Mouse (Mus musculus) thymus, postnatal 25 days (tissue): ENCODE data around the gene Smap1.

ENCODE experiments used
- DNase-seq: peaks from one replicate; pipeline ENCODE4 v3.0.0; 2022

Smap1 gene

GRCm38 (mm10) chr1:23834246-23834645, 87.9 kb downstream of the Smap1 start:
- DNase-seq: no peak

GRCm38 (mm10) chr1:23826887-23827758, 95.0 kb downstream of the Smap1 start:
- DNase-seq: peak; percentile 31

- no peak for DNase-seq
These were observed 100.5 kb downstream of the Smap1 start for GRCm38 (mm10) chr1:23821615-23822014.

DNA sequence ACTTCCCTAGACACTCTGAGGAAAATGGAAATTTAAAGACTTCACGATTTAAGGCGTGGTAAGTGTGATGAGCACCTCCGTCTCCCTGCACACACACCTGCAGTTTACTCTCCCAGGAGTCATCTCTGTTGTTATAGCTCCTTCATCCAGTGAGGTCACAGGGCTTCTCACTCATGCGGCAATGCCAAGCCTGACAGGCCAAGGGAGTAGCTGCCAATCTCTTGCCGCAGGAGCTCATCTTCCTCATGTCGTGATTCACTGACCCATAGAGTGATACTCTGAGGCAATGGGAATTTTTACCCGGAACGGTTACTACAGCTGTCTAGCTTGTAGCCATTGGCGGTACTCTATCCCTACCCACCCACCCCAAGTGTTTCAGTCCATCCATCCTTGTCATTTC, 123.8 kb downstream of the Smap1 start:
- DNase-seq: no peak
